8 mouse cellular contexts compared by ENCODE assay signal in genomic region chr11:57645018-57645559, GRCm38 (mm10). TPM values are rescaled to one million over a fixed set of nuclear protein-coding genes. Genes with fewer than 3 reads are reported as not detected.
DNase-seq lines count a peak whose midpoint lies in the region; ATAC-seq and TF ChIP-seq lines count a peak whose summit lies in the region.

TSS of gene Galnt10 (plus strand) at chr11:57645442.

- no peaks in the 10 kb centered on the region for H3K9me3 ChIP-seq in ES-Bruce4 (replicated peaks; ENCODE audit: control insufficient read depth, insufficient read depth, low read length, poor library complexity, severe bottlenecking)
- H3K9me3 ChIP-seq in forebrain, embryonic 15.5 days = no peaks in the 10 kb centered on the region
- H3K9me3 ChIP-seq in liver, postnatal 0 days (ENCODE audit: low read length) = no peaks in the 10 kb centered on the region
- no peaks in the 10 kb centered on the region for H3K9me3 ChIP-seq in neural tube, embryonic 13.5 days

- H3K27me3 ChIP-seq in ES-Bruce4 (ENCODE audit: control insufficient read depth, insufficient read depth, low read length, poor library complexity, severe bottlenecking) = no peaks in the 10 kb centered on the region; the same call in 1 of the 2 replicates
- no peaks in the 10 kb centered on the region for H3K27me3 ChIP-seq in forebrain, embryonic 15.5 days
- no peaks in the 10 kb centered on the region for H3K27me3 ChIP-seq in liver, postnatal 0 days (ENCODE audit: insufficient read depth, low read length)
- peaks cover 2% of the 10 kb centered on the region; the same call in 1 of the 2 replicates for H3K27me3 ChIP-seq in neural tube, embryonic 13.5 days

- intact Hi-C loops in heart, postnatal 14 days (cut with DNase I) = loop anchor here (2.0 to 10.0 kb wide), 2 partner anchors 50 to 80 kb away; no protein-coding TSS in a partner anchor

- peak; percentile 91 for ATAC-seq in forebrain, embryonic 15.5 days (replicated peaks)
- peak; percentile 93 for ATAC-seq in liver, postnatal 0 days
- ATAC-seq in neural tube, embryonic 13.5 days (ENCODE audit: low read depth) = peak; percentile 87

- peak; percentile 72 for TF ChIP-seq POLR2A in ES-Bruce4 (IDR thresholded peaks at IDR 0.05; ENCODE audit: insufficient read depth, low read length)

- peak; percentile 77 for DNase-seq in cerebellum, adult 11-12 months
- peak; percentile 94 for DNase-seq in heart, postnatal 14 days
- no peak for DNase-seq in large intestine, adult 2 months (ENCODE audit: low read depth, low spot score)
- peak; percentile 90 for DNase-seq in liver, postnatal 0 days
- DNase-seq in telencephalon, adult 2 months (ENCODE audit: low read depth, low spot score) = peak; percentile 68

- peak within 1 kb of the TSS; percentile 90 for H3K9ac ChIP-seq in ES-Bruce4 (ENCODE audit: low read depth, poor library complexity, severe bottlenecking)
- peak within 1 kb of the TSS; percentile 72 for H3K9ac ChIP-seq in forebrain, embryonic 15.5 days (replicated peaks)
- peak within 1 kb of the TSS; percentile 76 for H3K9ac ChIP-seq in liver, postnatal 0 days (replicated peaks)
- H3K9ac ChIP-seq in neural tube, embryonic 13.5 days = peak within 1 kb of the TSS; percentile 74

- H3K36me3 ChIP-seq in ES-Bruce4 (ENCODE audit: control insufficient read depth, insufficient read depth, low read length, poor library complexity, severe bottlenecking) = no peaks in the 10 kb centered on the region
- H3K36me3 ChIP-seq in forebrain, embryonic 15.5 days = no peaks in the 10 kb centered on the region
- peaks cover 4% of the 10 kb centered on the region; the same call in 1 of the 2 replicates for H3K36me3 ChIP-seq in liver, postnatal 0 days (replicated peaks; ENCODE audit: insufficient read depth, low read length)
- no peaks in the 10 kb centered on the region for H3K36me3 ChIP-seq in neural tube, embryonic 13.5 days

- WGBS in forebrain, embryonic 15.5 days = under 1% methylated on average over 56 of the region's 60 CpGs
- under 1% methylated on average over 60 of the region's 60 CpGs for WGBS in large intestine, adult 2 months
- WGBS in liver, postnatal 0 days (ENCODE audit: insufficient replicate concordance) = under 1% methylated on average over 54 of the region's 60 CpGs
- under 1% methylated on average over 57 of the region's 60 CpGs for WGBS in neural tube, embryonic 13.5 days

- no peak for TF ChIP-seq EP300 in ES-Bruce4 (IDR thresholded peaks at IDR 0.05; ENCODE audit: insufficient read depth, low read depth, low read length)
- no peak for TF ChIP-seq EP300 in liver, postnatal 0 days (IDR thresholded peaks at IDR 0.05; ENCODE audit: low read depth)

- peak within 1 kb of the TSS; percentile 84 for H3K4me2 ChIP-seq in forebrain, embryonic 15.5 days (replicated peaks)
- peak within 1 kb of the TSS; percentile 100 for H3K4me2 ChIP-seq in liver, postnatal 0 days (ENCODE audit: low read depth, low read length)
- peak within 1 kb of the TSS; percentile 99 for H3K4me2 ChIP-seq in neural tube, embryonic 13.5 days

- no peak within 1 kb of the TSS for H3K27ac ChIP-seq in ES-Bruce4 (ENCODE audit: insufficient read depth, low read length)
- peak within 1 kb of the TSS; percentile 83 for H3K27ac ChIP-seq in forebrain, embryonic 15.5 days (replicated peaks)
- H3K27ac ChIP-seq in liver, postnatal 0 days (ENCODE audit: low read depth) = peak within 1 kb of the TSS; percentile 64
- H3K27ac ChIP-seq in neural tube, embryonic 13.5 days (replicated peaks) = peak within 1 kb of the TSS; percentile 85

- H3K4me3 ChIP-seq in ES-Bruce4 (ENCODE audit: low read depth, low read length) = peak within 1 kb of the TSS; percentile 92
- H3K4me3 ChIP-seq in forebrain, embryonic 15.5 days = peak within 1 kb of the TSS; percentile 82
- H3K4me3 ChIP-seq in liver, postnatal 0 days (ENCODE audit: low read depth, low read length) = peak within 1 kb of the TSS; percentile 70
- H3K4me3 ChIP-seq in neural tube, embryonic 13.5 days = peak within 1 kb of the TSS; percentile 76

- peaks cover 3% of the 10 kb centered on the region for H3K4me1 ChIP-seq in ES-Bruce4 (ENCODE audit: control insufficient read depth, insufficient read depth, low read length)
- H3K4me1 ChIP-seq in forebrain, embryonic 15.5 days = peaks cover 30% of the 10 kb centered on the region
- peaks cover 10% of the 10 kb centered on the region for H3K4me1 ChIP-seq in liver, postnatal 0 days (ENCODE audit: insufficient read depth)
- H3K4me1 ChIP-seq in neural tube, embryonic 13.5 days (replicated peaks) = peaks cover 45% of the 10 kb centered on the region

- TF ChIP-seq CTCF in ES-Bruce4 (IDR thresholded peaks at IDR 0.05; ENCODE audit: low read depth, low read length) = no peak
- peak; percentile 62 for TF ChIP-seq CTCF in liver, postnatal 0 days (IDR thresholded peaks at IDR 0.05; ENCODE audit: low read depth)

RNA-seq across cellular contexts. Expression of gene Galnt10, which starts in this region (rescaled TPM):
- polyA plus RNA-seq in ES-Bruce4 (2011; ENCODE audit: insufficient read depth, insufficient read length, low read depth, missing spikeins) = 16.1 and 16.8 TPM in 2 replicates
- polyA plus RNA-seq in forebrain, embryonic 15.5 days (2015; fragmentation: Nextera tagmentation; extraction: Ambion mirVana) = 14.3 and 15.3 TPM in 2 replicates
- 10 to 100 TPM; 11.1 to 12.8 TPM for total RNA-seq in heart, postnatal 14 days (2021)
- polyA plus RNA-seq in large intestine, adult 2 months (2012; rRNA removed) = 29.5 and 42.1 TPM in 2 replicates
- polyA plus RNA-seq in liver, postnatal 0 days (2015; fragmentation: Nextera tagmentation; extraction: Ambion mirVana) = 6.5 and 8.2 TPM in 2 replicates
- 12.2 and 13.0 TPM in 2 replicates for polyA plus RNA-seq in neural tube, embryonic 13.5 days (2015; fragmentation: Nextera tagmentation; extraction: Ambion mirVana)
